Mouse (Mus musculus): ENCODE data around the gene Sstr2.
"Not testable (repeated sequence)": the region's sequence is repeated elsewhere in the genome, so short reads cannot be mapped to it uniquely, and the experiment has no call there.

Sstr2 gene

DNA sequence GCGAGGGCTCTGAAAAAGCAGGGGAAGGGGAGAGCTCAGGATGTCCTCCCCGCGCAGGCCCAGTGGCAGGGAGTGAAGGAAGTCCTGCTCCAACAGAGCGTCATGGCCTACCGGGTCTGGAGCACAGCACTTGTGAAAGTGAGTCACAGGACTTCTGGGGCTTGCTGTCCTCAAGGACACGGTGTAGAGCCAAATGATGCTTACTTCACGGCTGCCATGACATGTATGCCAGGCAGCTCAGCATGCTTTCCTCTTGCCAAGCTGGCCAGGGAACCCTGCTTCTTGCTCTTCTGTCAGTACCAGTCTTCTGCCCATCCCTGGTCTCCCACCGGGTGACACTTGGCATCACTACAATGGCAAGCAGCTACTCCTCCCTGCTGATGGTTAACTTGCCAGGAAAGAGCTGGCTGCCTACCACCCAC, 37.4 kb downstream of the Sstr2 start:
- DNase-seq (ENCODE audit: low read depth, low spot score), result no peak

GRCm38 (mm10) chr11:113657221-113657620, 38.1 kb downstream of the Sstr2 start:
- no peak for DNase-seq (ENCODE audit: low read depth, low spot score)

- no peak for DNase-seq (ENCODE audit: low read depth, low spot score)
These were observed 39.2 kb downstream of the Sstr2 start for GRCm38 (mm10) chr11:113658319-113658718.

- no peak for DNase-seq (ENCODE audit: low read depth, low spot score)
These were observed 39.6 kb downstream of the Sstr2 start for GRCm38 (mm10) chr11:113658763-113659162.

GRCm38 (mm10) chr11:113660213-113660612, 41.1 kb downstream of the Sstr2 start:
- not testable (repeated sequence) for DNase-seq (ENCODE audit: low read depth, low spot score)

- no peak for DNase-seq (ENCODE audit: low read depth, low spot score)
These were observed 41.8 kb downstream of the Sstr2 start for GRCm38 (mm10) chr11:113660940-113661339.

- no peak for DNase-seq (ENCODE audit: low read depth, low spot score)
These were observed 42.8 kb downstream of the Sstr2 start for GRCm38 (mm10) chr11:113661835-113662351.

GRCm38 (mm10) chr11:113664279-113664678, 45.1 kb downstream of the Sstr2 start:
- DNase-seq (ENCODE audit: low read depth, low spot score), result no peak

DNA sequence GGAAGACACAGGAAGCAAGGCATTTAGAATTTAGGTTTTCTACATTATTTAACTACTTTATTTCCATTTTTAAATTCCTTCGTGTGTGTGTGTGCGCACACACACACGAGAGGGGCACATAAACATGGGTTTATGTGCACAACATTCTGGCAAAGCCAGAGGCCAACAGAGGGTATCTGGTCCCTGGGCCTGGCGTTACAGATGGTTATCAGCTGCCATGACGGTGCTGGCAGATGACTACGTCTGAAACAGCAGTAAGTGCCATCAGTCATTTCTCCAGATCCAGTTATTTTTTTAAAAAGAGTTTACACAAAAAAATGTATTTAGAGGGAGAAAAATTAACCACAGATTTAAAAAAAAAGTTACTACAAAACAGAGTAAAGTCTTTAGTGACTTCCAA, 47.1 kb downstream of the Sstr2 start:
- DNase-seq (ENCODE audit: low read depth, low spot score), result no peak

- no peak for DNase-seq (ENCODE audit: low read depth, low spot score)
These were observed 47.5 kb downstream of the Sstr2 start for GRCm38 (mm10) chr11:113666648-113667047.

DNA sequence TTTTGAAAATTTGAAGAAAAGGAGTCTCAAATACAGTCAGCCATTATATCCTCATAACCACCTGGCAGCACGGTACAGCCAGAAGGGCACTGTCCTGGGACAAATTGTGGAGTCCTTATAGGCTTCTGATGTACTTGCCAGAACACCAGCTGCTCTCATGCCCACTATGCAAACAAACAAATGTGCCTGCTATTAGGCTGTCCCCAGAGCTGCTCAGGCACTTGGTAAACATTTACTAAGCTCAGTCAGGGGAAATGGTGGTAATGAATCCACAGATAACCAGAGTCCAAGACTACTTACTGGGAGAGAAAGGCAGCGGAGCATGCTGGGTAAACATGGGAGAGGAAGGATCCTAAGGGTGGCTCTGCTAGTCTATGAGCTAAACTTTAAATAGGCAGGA, 48.0 kb downstream of the Sstr2 start:
- no peak for DNase-seq (ENCODE audit: low read depth, low spot score)

GRCm38 (mm10) chr11:113667704-113668103, 48.6 kb downstream of the Sstr2 start:
- no peak for DNase-seq (ENCODE audit: low read depth, low spot score)

- DNase-seq (ENCODE audit: low read depth, low spot score), result no peak
These were observed 49.7 kb downstream of the Sstr2 start for GRCm38 (mm10) chr11:113668857-113669256.

GRCm38 (mm10) chr11:113669711-113670110, 50.6 kb downstream of the Sstr2 start:
- DNase-seq (ENCODE audit: low read depth, low spot score), result no peak

DNA sequence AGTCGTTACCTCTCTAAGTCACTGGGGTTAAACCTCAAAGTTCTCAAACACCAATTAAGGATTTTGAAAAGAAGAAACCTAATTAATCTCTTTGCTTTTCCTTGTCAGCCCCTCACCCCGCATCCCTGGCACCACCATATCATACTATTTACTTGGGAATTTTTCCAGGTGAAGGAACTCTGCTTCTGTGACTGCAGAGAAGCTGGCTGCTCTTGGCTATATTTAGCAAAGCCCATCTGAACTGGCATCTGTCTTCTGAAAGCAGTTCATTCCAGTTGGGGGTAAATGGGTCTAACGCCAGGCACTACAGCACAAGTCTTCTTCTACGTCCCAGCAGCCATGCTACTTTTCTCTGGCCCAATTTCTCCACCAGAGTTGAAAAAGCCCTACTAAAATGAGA, 54.5 kb downstream of the Sstr2 start:
- DNase-seq (ENCODE audit: low read depth, low spot score), result no peak

DNA sequence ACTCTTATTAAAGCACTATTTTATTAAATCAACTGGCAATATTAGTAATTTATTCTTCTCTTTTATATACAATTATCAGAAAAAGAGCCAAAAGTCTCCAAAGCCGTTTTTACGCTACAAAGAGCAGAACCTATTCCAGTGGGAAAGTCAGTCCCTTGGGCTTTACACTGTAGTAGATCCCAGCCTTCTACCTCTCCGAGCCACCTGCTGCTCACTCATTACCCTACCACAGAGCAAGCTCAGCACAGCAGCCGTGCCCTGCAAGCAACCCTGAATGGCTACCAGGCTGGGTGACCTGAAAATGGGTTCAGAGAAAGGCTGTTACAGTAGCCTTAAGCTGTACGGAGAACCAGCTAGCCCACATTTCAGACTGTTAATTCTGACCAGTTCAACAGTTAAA, 55.5 kb downstream of the Sstr2 start:
- no peak for DNase-seq (ENCODE audit: low read depth, low spot score)
